Mouse (Mus musculus): ENCODE measurements around the gene Ostf1. TPM values are rescaled to one million over a fixed set of nuclear protein-coding genes. Genes with fewer than 3 reads are reported as not detected.

The Ostf1 gene
- total RNA-seq (2023) = 87.4 TPM

DNA sequence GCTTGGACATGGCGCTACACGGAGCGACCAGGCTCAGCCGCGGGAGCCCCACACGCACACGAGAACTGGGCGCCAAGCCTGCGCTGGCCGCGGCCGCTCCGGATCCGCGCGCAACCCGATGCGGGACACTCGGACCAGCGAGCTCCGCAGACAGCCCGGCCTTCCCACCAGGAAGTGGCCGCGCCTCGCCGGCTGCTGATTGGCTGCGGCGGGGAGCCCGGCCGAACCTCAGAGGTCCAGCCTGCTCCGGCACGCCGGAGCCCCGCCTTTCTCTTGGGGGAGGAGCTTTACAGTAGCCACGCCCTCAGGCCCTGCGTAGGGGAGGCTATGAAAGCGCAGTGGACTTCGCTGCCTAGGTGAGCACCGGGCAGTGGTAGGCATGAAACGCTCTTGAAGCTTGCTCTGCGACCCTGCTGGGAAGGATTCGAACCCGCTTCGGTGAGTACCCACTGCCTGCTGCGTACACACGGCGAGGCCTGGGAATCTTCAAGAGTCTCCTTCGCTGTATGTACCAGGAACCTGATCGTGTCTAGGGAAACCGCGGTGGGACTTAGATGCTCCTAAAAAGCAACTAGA is at the start of gene Ostf1, which contains the start of gene Nmrk1:
TSS of gene Ostf1 (minus strand) at position 180 of the 576 bp plus-strand sequence.
TSS of gene Nmrk1 (plus strand) at position 307 of the 576 bp plus-strand sequence.

GRCm38 (mm10) chr19:18670608-18671007 is 39.0 kb upstream of the Ostf1 start, which contains the start of gene Carnmt1:
Gene Carnmt1 (plus strand): TSS chr19:18670764.

Other genes with a start within 250 kb of the Ostf1 start
- 9.7 TPM for gene Nmrk1, start 127 bp upstream of the Ostf1 start, total RNA-seq (2023)
- gene Carnmt1, start 38.9 kb upstream of the Ostf1 start, total RNA-seq (2023) = 11.8 TPM
- 9.7 TPM for gene D030056L22Rik, start 81.4 kb upstream of the Ostf1 start, total RNA-seq (2023)
- gene Trpm6, start 118.2 kb upstream of the Ostf1 start, total RNA-seq (2023) = not detected

All from CD4-positive naive resting alpha-beta T cell, adult 76 days (primary cell).